Mouse (Mus musculus) olfactory bulb, adult 2 months (tissue): ENCODE data around the gene Mog.

ENCODE experiments used
- CTCF ChIP-seq: fragments of 200-500 bp; IDR thresholded peaks from 2 replicates; pipeline ENCODE4 v1.5.1; 2012; ENCODE audit warnings: low read depth, mild to moderate bottlenecking, low read length, moderate library complexity; ENCODE audit not compliant: insufficient read depth
- POLR2A ChIP-seq: fragments of 200-500 bp; IDR thresholded peaks from 2 replicates; pipeline ENCODE4 v1.6.1; 2012; ENCODE audit warnings: mild to moderate bottlenecking, low read depth, low read length, moderate library complexity; ENCODE audit not compliant: insufficient read depth

DNA sequence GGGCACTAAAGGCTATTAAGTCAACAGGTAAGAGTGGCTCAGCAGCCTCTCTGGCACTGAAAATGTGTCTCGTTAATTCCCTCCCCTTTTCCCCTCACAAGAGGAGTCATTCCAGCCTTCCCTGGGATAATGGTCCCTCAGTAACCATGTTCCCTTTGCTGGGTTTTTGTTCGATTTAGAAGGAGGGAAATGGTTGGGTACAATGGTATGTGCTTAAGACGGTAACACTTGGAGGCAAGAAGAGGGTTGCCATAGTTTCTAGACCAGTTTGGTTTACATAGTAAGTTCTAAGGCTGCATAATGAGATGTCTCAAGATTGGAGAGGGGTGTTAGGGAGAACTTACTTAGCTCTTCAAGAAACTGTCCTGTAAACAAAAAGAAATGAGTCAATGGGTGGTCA, 11.5 kb downstream of the Mog start:
- TF ChIP-seq POLR2A (no peak), CTCF (no peak)
